Mouse (Mus musculus) telencephalon, adult 2 months (tissue): ENCODE data around the gene Cox15.

Experiments
- DNase-seq: peaks from one replicate; pipeline ENCODE4 v3.0.0-alpha.2; 2011; ENCODE audit warnings: low read depth, low spot score

Gene Cox15

DNA sequence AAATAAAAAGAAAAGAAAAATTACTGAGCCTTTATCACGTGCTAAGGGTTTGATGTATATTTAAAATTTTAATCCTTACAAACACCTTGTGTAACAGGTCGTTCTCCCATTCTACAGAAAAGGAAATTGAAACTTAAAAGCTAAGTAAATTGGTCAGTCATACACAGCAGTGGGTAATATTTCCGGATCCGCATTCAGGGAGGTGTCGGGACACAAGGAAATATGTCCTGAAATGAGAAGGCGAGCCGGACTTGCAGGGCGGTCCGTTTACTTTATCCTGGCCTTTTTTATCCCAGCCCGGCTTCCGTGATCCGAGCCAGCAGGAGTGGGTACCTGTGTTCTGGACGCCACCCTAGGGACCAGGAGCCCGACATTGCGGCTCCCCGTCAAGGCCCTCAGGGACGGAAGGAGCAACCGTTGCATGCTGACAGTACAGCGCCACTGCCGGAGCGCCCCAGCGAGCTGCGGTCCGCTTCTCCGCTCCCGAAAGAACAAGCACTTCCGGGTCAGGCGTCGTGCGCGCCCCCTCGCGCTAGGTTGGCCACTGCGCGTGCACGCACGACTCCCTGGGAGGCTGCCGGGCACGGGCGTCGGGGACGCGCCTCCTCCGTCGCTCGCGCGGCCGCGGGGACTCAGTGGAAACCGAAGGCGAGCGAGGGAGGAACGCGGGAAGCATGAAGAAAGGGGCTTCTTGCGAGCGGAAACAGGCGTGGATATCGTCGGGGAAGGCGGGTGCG lies at the start of gene Cox15, which contains the start of gene Cutc:
Gene Cox15, minus strand, starts transcription at position 512 of the 737 bp plus-strand sequence.
Gene Cutc, plus strand, starts transcription at position 508 of the 737 bp plus-strand sequence.
- peak; percentile 93 for DNase-seq

DNA sequence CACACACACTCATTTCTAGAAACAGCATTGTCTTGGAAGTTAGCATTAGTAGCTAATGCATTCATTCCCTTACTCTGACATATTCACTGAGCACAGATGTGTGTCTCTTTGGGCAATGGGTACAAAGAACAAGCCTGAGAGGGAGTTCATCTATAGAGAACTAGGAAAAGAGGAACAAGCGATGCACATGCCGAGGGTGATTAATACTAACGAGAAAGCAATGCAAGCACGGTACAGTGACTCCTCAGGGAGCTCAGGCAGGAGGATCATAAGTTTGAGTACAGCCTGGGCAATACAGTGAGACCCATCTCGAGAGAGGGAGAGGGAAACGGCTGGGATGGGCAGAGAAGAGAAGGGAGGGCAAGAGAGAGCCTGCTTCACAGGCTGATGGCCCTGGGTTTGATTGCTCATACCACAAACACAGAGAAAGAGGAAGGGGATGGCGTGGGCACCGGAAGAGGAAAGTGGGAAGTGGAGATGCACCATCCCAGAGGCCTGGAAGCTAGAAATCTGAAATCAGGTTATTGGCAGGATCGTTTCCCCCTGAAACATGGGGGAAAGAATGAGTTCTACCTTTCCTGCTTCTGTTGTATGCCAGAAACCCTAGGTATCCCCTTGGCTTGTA lies 48.7 kb upstream of the Cox15 start:
- DNase-seq = no peak

GRCm38 (mm10) chr19:43797216-43797615 lies 44.4 kb upstream of the Cox15 start:
- DNase-seq = no peak

GRCm38 (mm10) chr19:43795511-43795910 lies 42.7 kb upstream of the Cox15 start:
- DNase-seq = no peak

- no peak for DNase-seq
Measured at GRCm38 (mm10) chr19:43793951-43794350, 41.2 kb upstream of the Cox15 start.

- no peak for DNase-seq
Measured at GRCm38 (mm10) chr19:43792537-43792936, 39.7 kb upstream of the Cox15 start.

DNA sequence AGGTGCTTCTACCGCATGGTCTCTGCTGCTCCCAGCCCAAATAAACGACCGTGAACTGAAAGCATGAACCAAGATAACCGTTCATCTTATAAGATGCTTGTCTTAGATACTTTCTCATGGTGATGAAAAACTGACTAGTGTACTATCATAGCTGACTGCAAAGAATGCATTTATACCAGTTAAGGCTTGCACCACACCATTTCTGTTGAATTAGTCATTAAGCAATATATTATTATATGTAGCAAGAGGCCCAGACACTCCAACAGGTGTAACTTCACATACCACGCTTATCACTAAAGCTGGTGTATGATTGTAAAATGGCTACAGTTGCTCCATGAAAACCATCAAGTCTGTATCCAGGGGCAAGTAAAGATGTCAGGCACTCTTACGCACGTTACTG lies 37.0 kb upstream of the Cox15 start:
- no peak for DNase-seq

DNA sequence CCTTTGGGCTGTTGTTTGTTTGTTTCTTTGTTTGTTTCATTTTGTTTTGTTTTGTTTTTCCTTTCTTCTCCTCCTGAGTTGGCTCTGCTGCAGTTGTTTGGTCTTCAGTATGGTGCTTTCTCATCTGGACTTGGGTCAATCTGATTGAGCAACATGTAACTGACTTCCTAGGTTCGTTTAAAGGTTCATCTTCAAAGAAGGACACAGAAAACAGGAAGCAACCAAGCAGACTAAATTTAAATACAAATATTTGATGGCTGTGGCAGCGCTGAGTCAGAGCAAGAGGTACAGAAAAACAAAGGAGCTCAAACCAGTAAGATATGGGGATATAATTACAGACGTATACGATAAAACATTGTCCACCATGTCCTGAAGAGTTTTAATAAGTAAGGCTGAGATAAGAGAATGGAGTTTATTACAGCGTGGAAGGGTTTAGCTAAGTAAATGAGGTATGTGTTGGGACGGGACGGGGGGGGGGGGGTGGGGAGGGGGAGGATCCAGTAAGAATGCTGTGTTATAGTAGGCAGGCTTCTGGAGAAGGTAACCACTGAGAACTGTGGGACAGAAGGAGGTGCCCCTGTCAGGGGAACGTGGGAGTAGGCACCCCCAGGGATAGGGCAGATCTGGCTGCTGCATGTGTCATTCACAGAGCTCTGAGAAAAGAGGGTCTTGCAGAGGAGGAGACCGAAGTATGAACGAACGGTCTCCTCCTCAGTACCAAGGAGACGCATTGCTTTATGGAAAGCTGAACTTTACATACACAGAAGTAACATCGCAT lies 33.6 kb upstream of the Cox15 start:
- DNase-seq = no peak

- no peak for DNase-seq
Measured at GRCm38 (mm10) chr19:43784761-43785160, 32.0 kb upstream of the Cox15 start.

DNA sequence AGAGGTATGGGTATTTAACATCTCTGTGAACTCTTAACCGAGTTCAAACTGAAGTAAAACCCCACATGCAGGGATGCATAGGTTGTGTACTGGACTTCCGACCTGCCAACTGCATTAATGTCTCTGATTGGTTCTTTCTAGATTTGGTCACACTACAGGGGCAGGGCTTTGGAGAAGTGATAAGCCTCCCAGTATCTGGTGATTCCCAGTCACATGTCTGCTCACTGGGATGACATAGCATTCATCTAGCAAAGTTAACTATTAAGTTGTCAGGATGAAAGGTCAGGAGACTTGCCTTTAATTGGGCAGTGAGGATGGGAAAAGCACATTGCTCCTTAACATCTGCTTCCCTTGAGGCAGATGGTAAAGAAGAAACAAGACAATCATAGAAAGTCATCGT lies 29.2 kb upstream of the Cox15 start, which contains the start of gene Abcc2:
Gene Abcc2, plus strand, starts transcription at position 213 of the 400 bp plus-strand sequence.
- DNase-seq = no peak

DNA sequence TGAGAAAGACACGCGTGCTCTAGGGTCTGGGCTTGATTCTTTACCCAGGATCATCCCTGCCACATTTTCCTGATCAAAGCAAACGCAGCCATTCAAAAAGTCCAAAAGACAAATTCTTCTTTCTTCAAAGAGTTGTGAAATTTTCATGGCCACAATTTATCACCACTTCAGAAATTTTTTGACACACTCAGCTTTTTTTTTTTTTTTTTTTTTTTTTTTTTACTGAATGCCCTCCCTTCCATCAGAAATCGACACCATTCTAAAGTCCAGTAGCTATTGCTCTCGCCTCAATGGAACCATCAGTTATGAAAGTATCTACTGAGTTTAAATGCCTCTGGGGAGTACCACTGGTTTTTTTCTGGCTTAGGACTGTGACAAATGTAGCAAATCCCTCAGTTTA lies 27.6 kb upstream of the Cox15 start:
- no peak for DNase-seq

GRCm38 (mm10) chr19:43777308-43777707 lies 24.5 kb upstream of the Cox15 start:
- no peak for DNase-seq

GRCm38 (mm10) chr19:43776561-43776960 lies 23.8 kb upstream of the Cox15 start:
- no peak for DNase-seq

DNA sequence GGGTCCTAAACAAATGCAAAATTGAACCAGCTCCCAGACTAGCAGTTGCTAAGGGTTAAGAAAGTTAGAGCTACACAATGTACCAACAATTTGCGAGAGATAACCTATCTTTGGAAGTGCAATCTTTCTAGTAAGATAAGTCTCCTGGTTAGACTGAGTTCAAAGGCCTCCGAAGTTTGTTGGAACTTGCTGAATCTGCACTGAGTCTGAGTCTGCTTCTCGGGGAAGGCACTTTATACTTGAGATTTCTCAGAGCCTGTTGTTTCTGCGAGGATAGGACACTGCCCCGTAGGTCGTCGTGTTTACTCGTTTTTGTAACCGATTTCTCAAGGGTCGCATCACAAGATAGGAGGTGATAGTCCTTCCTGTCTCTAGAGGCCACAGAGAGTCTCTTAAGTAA lies 22.6 kb upstream of the Cox15 start:
- DNase-seq = no peak

DNA sequence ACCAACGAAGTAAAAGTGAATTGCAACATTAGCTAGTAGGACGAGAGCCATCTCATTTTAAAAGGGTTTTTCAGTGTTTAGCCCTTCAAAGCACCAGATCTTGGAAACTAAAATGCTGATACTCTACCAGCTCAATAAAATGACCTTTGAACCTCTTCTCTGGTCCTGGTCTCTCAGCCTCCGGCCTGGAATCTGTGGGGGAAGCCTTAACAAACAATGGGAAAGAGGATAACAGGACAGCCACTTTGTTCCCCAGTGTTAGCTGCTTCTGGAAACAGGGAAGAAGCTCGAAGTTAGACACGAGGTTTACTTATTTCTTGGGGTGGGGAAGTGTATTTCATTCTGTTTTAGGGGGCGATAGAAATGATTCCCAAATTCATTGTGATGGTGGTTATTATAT lies 19.5 kb upstream of the Cox15 start:
- no peak for DNase-seq

DNA sequence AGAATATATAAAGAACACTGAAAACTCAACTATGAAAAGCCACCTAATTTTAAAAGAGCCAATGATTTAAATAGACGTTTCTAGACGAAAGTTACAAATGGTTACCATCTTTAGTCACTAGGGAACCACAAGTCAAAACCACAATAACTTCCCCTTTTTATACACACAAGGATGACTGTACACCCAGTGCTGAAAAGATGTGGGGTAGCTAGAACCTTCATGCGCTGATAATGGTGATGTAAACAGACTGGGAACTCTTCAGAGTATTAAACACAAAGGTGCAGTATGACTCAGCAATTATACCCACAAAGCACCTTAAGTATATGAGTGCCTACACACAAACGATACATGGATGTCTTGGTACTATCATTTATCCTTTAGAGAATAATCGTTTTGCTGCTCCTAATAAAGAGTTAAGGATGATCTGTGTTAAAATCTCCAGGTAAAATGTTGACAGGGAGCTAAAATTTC lies 18.7 kb upstream of the Cox15 start:
- no peak for DNase-seq

- DNase-seq = no peak
Measured at GRCm38 (mm10) chr19:43770584-43770983, 17.8 kb upstream of the Cox15 start.

DNA sequence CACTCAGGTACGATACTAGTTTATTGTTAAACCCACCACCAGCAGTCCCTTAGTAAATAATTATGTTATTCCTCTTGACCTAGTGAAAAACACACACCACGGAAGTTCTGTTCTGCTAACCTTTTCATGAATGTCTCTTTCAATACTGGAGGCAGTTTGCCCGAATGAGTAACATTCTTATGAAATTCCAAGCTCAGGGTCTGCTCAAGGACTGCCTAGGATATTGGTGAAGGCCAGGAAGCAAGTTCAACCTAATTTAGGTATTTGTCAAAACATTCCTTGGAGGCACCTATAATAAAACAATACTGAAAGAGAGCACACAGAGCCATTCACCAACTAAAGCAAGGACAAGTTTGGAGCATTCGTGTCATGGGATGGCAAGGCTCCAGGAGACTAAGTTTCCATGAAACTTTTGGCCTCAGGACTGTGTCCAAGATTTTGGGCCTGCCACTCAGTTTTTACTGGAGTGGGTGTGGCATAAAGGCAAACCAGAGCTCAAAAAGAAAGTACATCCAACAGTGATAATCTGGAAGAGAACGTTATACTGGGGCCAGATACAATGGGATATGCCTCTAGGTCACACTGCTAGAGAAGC lies 16.7 kb upstream of the Cox15 start:
- no peak for DNase-seq

GRCm38 (mm10) chr19:43767549-43768322 lies 14.9 kb upstream of the Cox15 start:
- no peak for DNase-seq

DNA sequence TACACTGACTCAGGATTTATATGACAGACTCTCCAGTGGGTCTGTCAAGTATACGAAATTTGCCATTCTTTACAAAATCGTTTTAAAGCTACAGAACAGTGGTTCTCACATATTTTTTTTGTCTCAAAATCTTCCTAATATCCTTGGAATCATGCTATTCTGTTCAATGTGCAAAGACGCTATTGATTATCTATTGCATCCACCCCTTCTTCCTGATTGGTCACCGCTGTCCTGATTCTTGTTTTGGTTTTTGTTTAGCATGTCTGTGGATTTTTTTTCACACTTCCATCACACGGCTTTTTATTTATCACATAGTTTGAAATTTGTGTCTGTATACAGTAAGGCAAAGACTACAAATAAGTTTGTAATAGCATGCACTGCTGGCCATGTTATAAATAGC lies 13.7 kb upstream of the Cox15 start:
- no peak for DNase-seq

- DNase-seq = no peak
Measured at GRCm38 (mm10) chr19:43762410-43762809, 9.6 kb upstream of the Cox15 start.
